Mouse (Mus musculus): ENCODE measurements around the gene Celf2. TPM values are rescaled to one million over a fixed set of nuclear protein-coding genes. Genes with fewer than 3 reads are reported as not detected.

Celf2 gene
- polyA plus RNA-seq, 1 experiment from 2014 or later: 11.2 TPM

DNA sequence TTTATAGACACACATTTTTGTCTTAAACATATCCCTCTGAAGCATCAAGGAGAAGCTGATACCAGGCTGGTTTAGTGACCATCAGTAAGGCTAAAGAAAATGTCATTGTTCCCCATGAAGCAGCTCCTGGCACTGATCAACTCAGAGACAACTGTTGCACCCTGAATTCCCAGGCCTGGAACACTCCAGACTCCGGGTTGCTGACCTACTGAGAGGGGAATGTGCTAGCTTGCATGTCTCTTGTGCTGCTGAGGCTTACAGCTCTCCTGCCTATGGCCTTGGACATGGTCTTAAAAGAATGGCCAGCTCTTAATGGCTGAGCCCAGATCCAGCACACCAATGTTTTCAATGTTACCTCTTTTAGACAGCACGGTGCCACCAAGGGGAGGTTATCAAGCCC is 970.9 kb downstream of the Celf2 start:
- Histone ChIP-seq H3K36me3 (replicated peaks) (no peaks in the 10 kb centered on the region), H3K27ac (replicated peaks) (no peak overlapping the region), H3K4me2 (no peak overlapping the region), H3K4me3 (replicated peaks) (no peak overlapping the region), H3K9me3 (replicated peaks) (no peaks in the 10 kb centered on the region), H3K4me1 (replicated peaks) (no peaks in the 10 kb centered on the region), H3K27me3 (no peaks in the 10 kb centered on the region), H3K9ac (no peak overlapping the region)
- WGBS (ENCODE audit: insufficient replicate concordance): 48% methylated on average over 2 of the region's 2 CpGs
- ATAC-seq (ENCODE audit: insufficient read depth): no peak

DNA sequence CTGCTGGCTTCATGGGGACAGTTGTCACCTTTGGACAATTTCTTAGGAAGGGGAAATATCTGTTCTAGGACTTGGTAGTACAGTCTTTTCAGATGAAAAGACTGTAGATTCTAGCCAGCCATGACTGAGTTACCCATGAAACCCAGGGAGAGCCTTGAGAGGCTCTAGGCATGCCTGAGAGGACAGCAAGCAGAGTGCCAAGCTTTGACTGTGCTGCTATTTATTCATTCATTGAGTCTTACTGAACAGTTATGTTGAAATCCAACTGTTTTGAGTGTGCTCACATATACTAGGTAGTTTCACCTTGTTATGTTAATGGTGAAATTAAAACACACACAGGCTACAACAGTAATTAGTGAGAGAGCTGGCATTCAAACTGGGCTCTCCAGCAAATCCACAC is 971.3 kb downstream of the Celf2 start:
- H3K27me3 ChIP-seq: no peaks in the 10 kb centered on the region
- no peak overlapping the region for H3K4me3 ChIP-seq (replicated peaks)
- H3K4me1 ChIP-seq (replicated peaks): no peaks in the 10 kb centered on the region
- no peak overlapping the region for H3K27ac ChIP-seq (replicated peaks)
- H3K9ac ChIP-seq: no peak overlapping the region
- no peak for ATAC-seq (ENCODE audit: insufficient read depth)
- H3K4me2 ChIP-seq: no peak overlapping the region
- no peaks in the 10 kb centered on the region for H3K9me3 ChIP-seq (replicated peaks)
- H3K36me3 ChIP-seq (replicated peaks): no peaks in the 10 kb centered on the region

- WGBS (ENCODE audit: insufficient replicate concordance): 66% methylated on average over 3 of the region's 3 CpGs
- H3K4me3 ChIP-seq (replicated peaks): no peak overlapping the region
- H3K27ac ChIP-seq (replicated peaks): no peak overlapping the region
- H3K4me1 ChIP-seq (replicated peaks): no peaks in the 10 kb centered on the region
- H3K27me3 ChIP-seq: no peaks in the 10 kb centered on the region
- H3K36me3 ChIP-seq (replicated peaks): no peaks in the 10 kb centered on the region
- H3K9ac ChIP-seq: no peak overlapping the region
- H3K9me3 ChIP-seq (replicated peaks): no peaks in the 10 kb centered on the region
- no peak for ATAC-seq (ENCODE audit: insufficient read depth)
- H3K4me2 ChIP-seq: no peak overlapping the region
Observed at GRCm38 (mm10) chr2:6537326-6537725, 972.0 kb downstream of the Celf2 start.

DNA sequence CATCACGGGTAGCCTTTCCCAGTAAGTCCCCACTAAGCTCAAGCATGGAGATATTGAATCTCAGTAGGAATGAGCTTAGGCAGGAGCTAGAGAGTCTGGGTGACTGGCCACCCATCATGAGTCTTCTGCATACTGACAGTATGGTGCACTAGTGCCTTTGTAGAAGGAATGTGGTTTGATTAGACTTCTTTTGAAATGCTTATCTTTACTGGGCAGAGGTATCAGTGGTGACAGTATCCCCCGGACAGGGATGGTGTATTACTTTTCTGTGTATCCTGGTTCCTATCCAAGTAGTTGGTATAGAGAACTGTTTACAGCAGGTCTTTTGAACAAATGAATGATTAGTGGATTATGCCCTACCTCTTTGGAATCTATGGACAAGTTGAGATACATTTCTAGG is 973.0 kb downstream of the Celf2 start:
- H3K27ac ChIP-seq (replicated peaks): no peak overlapping the region
- H3K36me3 ChIP-seq (replicated peaks): no peaks in the 10 kb centered on the region
- no peak for ATAC-seq (ENCODE audit: insufficient read depth)
- 38% methylated on average over 2 of the region's 2 CpGs for WGBS (ENCODE audit: insufficient replicate concordance)
- H3K4me2 ChIP-seq: no peak overlapping the region
- H3K9ac ChIP-seq: no peak overlapping the region
- H3K9me3 ChIP-seq (replicated peaks): no peaks in the 10 kb centered on the region
- no peaks in the 10 kb centered on the region for H3K4me1 ChIP-seq (replicated peaks)
- H3K4me3 ChIP-seq (replicated peaks): no peak overlapping the region
- no peaks in the 10 kb centered on the region for H3K27me3 ChIP-seq

DNA sequence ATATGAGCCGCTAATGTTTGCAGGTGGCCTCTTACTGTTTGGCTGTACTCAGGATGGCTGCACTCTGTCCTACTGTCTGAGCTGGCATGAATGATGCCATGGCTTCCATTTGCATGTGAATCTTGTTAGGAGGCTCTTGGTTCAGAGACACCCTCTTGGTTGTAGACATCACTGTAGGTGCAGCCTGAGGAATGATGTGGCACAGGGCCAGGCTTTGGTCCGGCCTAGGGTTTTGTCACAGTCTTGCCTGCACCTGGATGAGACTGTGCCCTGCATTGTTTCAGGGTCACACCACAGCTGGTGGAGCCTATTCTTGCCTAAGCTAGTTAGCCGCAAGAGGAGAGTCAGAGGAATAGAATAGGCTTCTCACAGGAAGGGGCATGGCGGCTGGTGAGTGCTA is 977.0 kb downstream of the Celf2 start:
- H3K9ac ChIP-seq: no peak overlapping the region
- H3K9me3 ChIP-seq (replicated peaks): no peaks in the 10 kb centered on the region
- ATAC-seq (ENCODE audit: insufficient read depth): no peak
- H3K27me3 ChIP-seq: no peaks in the 10 kb centered on the region
- 67% methylated on average over 4 of the region's 4 CpGs for WGBS (ENCODE audit: insufficient replicate concordance)
- no peak overlapping the region for H3K4me3 ChIP-seq (replicated peaks)
- no peaks in the 10 kb centered on the region for H3K4me1 ChIP-seq (replicated peaks)
- no peaks in the 10 kb centered on the region for H3K36me3 ChIP-seq (replicated peaks)
- H3K4me2 ChIP-seq: no peak overlapping the region
- H3K27ac ChIP-seq (replicated peaks): no peak overlapping the region

GRCm38 (mm10) chr2:6528076-6528475 is 981.3 kb downstream of the Celf2 start:
- 60% methylated on average over 2 of the region's 2 CpGs for WGBS (ENCODE audit: insufficient replicate concordance)
- no peak for ATAC-seq (ENCODE audit: insufficient read depth)
- Histone ChIP-seq H3K9me3 (replicated peaks) (no peaks in the 10 kb centered on the region), H3K27ac (replicated peaks) (no peak overlapping the region), H3K4me1 (replicated peaks) (no peaks in the 10 kb centered on the region), H3K9ac (no peak overlapping the region), H3K4me2 (no peak overlapping the region), H3K36me3 (replicated peaks) (no peaks in the 10 kb centered on the region), H3K4me3 (replicated peaks) (no peak overlapping the region), H3K27me3 (no peaks in the 10 kb centered on the region)

DNA sequence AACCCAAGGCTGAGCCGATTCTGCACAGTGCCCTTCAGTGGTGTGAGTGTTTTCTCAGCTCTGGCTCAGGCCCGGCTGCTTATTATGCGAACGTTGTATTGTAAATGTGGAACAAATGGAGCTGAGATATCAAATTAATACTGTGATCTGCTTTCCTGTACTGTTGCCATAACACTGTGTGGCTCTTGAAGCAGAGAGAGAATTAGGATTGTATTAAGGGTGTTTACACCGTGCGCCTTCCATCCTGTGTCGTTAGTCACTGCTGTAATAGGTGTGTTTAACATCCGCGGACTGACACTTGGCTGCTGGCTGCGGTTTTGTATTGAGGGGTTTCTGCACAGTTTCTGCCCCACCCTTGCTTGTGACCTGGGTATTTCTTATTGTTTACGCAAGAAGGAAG is 982.5 kb downstream of the Celf2 start:
- Histone ChIP-seq H3K27me3 (no peaks in the 10 kb centered on the region), H3K27ac (replicated peaks) (no peak overlapping the region), H3K4me1 (replicated peaks) (no peaks in the 10 kb centered on the region), H3K9me3 (replicated peaks) (no peaks in the 10 kb centered on the region), H3K9ac (no peak overlapping the region), H3K36me3 (replicated peaks) (no peaks in the 10 kb centered on the region), H3K4me3 (replicated peaks) (no peak overlapping the region), H3K4me2 (no peak overlapping the region)
- ATAC-seq (ENCODE audit: insufficient read depth): no peak
- 77% methylated on average over 11 of the region's 11 CpGs for WGBS (ENCODE audit: insufficient replicate concordance)

GRCm38 (mm10) chr2:6526311-6526710 is 983.1 kb downstream of the Celf2 start:
- 39% methylated on average over 4 of the region's 4 CpGs for WGBS (ENCODE audit: insufficient replicate concordance)
- Histone ChIP-seq H3K27ac (replicated peaks) (no peak overlapping the region), H3K36me3 (replicated peaks) (no peaks in the 10 kb centered on the region), H3K4me2 (no peak overlapping the region), H3K9me3 (replicated peaks) (no peaks in the 10 kb centered on the region), H3K4me1 (replicated peaks) (no peaks in the 10 kb centered on the region), H3K9ac (no peak overlapping the region), H3K27me3 (no peaks in the 10 kb centered on the region), H3K4me3 (replicated peaks) (no peak overlapping the region)
- ATAC-seq (ENCODE audit: insufficient read depth): no peak

DNA sequence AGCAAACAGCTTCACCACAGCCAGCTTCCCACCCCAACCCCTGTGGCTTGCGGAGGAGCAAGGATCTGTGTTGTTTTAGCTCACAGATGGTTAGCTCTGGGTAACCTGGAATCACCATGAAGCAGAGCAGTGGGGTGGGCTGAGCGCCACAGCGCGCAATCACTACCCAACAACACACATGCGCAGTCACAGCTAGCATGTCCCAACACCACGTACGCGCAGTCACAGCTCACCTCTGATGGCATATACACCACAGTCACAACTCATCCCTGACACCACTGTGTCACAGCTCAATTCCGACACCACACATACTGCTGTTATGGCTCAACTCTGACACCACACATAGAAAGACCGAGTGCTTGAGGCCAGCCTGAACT is 985.5 kb downstream of the Celf2 start:
- Histone ChIP-seq H3K9me3 (replicated peaks) (no peaks in the 10 kb centered on the region), H3K4me1 (replicated peaks) (no peaks in the 10 kb centered on the region), H3K4me3 (replicated peaks) (no peak overlapping the region), H3K36me3 (replicated peaks) (no peaks in the 10 kb centered on the region), H3K9ac (no peak overlapping the region), H3K4me2 (no peak overlapping the region), H3K27me3 (no peaks in the 10 kb centered on the region), H3K27ac (replicated peaks) (no peak overlapping the region)
- WGBS (ENCODE audit: insufficient replicate concordance): 82% methylated on average over 10 of the region's 10 CpGs
- ATAC-seq (ENCODE audit: insufficient read depth): no peak

DNA sequence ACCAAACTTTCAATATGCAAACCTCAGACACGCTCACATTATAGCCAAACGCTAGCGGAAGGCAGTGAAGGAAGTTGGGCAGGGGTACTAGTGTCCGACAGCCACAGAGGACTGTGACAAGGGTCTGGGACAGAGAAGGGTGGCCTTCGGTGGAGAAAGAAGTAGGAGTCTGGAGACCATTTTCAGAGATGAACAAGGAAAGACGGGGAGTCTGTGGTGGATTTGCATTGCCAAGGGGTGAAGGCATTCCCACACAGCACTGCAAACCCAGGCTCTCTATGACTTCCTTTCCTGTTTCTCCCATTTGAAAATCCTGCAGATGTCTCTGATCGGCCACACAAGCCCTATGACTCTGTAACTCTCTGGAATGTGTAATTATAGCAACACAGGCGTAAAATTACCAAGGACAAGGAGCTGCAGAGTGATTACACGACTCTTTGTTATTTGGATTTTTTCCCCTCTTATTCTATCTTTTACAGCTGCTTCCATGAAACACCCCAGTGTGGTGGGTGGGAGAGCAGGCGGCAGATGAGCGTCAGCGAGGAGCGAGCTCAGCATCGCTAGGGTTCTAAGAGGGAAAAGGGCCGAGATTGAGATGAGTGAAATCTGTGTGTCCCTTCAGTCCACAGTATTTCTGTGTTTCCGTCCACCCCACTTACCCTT is 986.0 kb downstream of the Celf2 start:
- H3K4me3 ChIP-seq (replicated peaks): no peak overlapping the region
- 69% methylated on average over 16 of the region's 16 CpGs for WGBS (ENCODE audit: insufficient replicate concordance)
- no peak for ATAC-seq (ENCODE audit: insufficient read depth)
- H3K27ac ChIP-seq (replicated peaks): no peak overlapping the region
- no peaks in the 10 kb centered on the region for H3K27me3 ChIP-seq
- no peak overlapping the region for H3K9ac ChIP-seq
- H3K4me1 ChIP-seq (replicated peaks): no peaks in the 10 kb centered on the region
- H3K9me3 ChIP-seq (replicated peaks): no peaks in the 10 kb centered on the region
- no peak overlapping the region for H3K4me2 ChIP-seq
- H3K36me3 ChIP-seq (replicated peaks): no peaks in the 10 kb centered on the region

GRCm38 (mm10) chr2:6522411-6522810 is 987.0 kb downstream of the Celf2 start:
- no peak overlapping the region for H3K9ac ChIP-seq
- no peaks in the 10 kb centered on the region for H3K4me1 ChIP-seq (replicated peaks)
- 52% methylated on average over 4 of the region's 4 CpGs for WGBS (ENCODE audit: insufficient replicate concordance)
- H3K36me3 ChIP-seq (replicated peaks): no peaks in the 10 kb centered on the region
- no peaks in the 10 kb centered on the region for H3K27me3 ChIP-seq
- no peak overlapping the region for H3K27ac ChIP-seq (replicated peaks)
- ATAC-seq (ENCODE audit: insufficient read depth): no peak
- no peaks in the 10 kb centered on the region for H3K9me3 ChIP-seq (replicated peaks)
- H3K4me3 ChIP-seq (replicated peaks): no peak overlapping the region
- no peak overlapping the region for H3K4me2 ChIP-seq

DNA sequence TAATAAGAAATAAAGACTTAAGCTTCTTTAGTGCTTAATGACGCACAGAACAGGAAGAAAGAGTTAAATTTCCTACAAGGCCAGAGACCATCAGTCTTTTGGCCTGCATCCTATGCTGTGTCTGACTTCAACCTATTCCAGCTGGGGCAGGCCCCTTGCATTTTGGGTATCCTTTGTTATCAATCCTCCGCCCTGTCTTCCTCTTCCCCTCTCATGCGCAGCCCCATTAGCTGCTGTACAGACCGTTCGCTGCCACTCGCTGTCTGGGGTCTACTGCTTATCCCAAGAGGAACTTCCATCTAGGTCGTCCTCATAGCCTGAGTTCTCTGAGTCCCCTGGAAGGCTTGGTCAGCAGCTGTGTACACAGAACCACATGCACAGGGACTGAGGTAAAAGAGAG is 996.2 kb downstream of the Celf2 start:
- Histone ChIP-seq H3K36me3 (replicated peaks) (no peaks in the 10 kb centered on the region), H3K9ac (no peak overlapping the region), H3K9me3 (replicated peaks) (no peaks in the 10 kb centered on the region), H3K4me1 (replicated peaks) (no peaks in the 10 kb centered on the region), H3K4me2 (no peak overlapping the region), H3K4me3 (replicated peaks) (no peak overlapping the region), H3K27ac (replicated peaks) (no peak overlapping the region), H3K27me3 (no peaks in the 10 kb centered on the region)
- WGBS (ENCODE audit: insufficient replicate concordance): 51% methylated on average over 7 of the region's 7 CpGs
- ATAC-seq (ENCODE audit: insufficient read depth): no peak

All from liver, embryonic 15.5 days (tissue).